ENCODE assay signal across 16 mouse cellular contexts in the genomic region with DNA sequence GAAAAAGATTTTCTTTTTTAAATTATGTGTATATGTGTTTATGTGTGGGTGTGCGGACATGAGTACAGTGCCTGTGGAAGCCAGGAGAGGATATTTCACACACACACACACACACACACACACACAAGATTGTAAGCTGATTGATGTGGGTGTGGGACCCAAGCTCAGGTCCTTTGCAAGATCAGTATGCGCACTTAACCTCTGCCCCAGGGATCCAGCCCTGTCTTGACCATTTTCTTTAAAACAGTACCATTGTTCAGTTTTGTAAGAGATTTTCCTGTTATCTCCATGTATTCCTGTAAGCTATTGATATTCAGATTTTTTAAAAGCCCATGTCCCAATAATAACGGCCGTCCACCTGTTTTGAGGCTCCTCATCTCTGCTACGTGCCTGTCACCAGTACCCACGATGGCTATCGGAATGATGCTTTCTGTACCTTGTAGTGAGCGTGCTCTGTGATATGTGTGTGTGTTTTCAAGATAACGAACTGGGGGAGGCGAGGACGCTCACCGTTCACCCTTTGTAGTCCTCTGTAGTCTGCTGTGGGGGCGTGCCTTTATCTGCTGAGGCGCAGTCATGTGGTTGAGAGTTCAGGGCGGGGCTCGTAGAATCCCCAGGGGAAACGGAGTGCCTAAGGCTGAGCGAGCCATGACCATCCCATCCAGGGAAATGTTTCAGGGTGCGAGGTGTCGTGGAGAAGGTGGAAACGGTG.
DNase-seq lines count a peak whose midpoint lies in the region; ATAC-seq and TF ChIP-seq lines count a peak whose summit lies in the region.
"Had no signal": no experiment of that assay in that cellular context is flagged by ENCODE, and none has a peak within 500 bp of the region (broad histone marks: within the 10 kb centered on the region; RNA-seq: fewer than 3 reads in every experiment).

No protein-coding gene starts in this region.

- DNase-seq in heart, postnatal 14 days = no peak
- DNase-seq in ES-CJ7 (ENCODE audit: low read depth, low spot score) = peak; percentile 68
- DNase-seq in R1 (ENCODE audit: low read depth, low spot score) = peak; percentile 79
- peak; percentile 57 to 66 (median 59) for DNase-seq in liver, embryonic 14.5 days (ENCODE audit: low read depth in 3 of 3, low spot score in 3 of 3)
- no peak for DNase-seq in right cerebral cortex, adult 2 months (ENCODE audit: low spot score in 2 of 2)
- DNase-seq in retina, postnatal 1 day = no peak
- DNase-seq: cerebellum, adult 9-11 months; gastrocnemius, adult 2 months; kidney, postnatal 25 days; lung, postnatal 4 days; right cerebral cortex, postnatal 25 days; thymus, postnatal 36 days had no signal

- no peak overlapping the region for H3K27ac ChIP-seq in heart, embryonic 13.5 days (replicated peaks)
- H3K27ac ChIP-seq in liver, embryonic 14.5 days = no peak overlapping the region
- H3K27ac ChIP-seq: embryonic facial prominence, embryonic 12.5 days; forebrain, embryonic 15.5 days; gastrocnemius, adult 2 months had no signal

- peak overlapping the region; percentile 42 for H3K4me2 ChIP-seq in heart, embryonic 13.5 days
- peak overlapping the region; percentile 49 for H3K4me2 ChIP-seq in liver, embryonic 14.5 days (ENCODE audit: low read depth)
- H3K4me2 ChIP-seq: embryonic facial prominence, embryonic 12.5 days; forebrain, embryonic 15.5 days had no signal

- TF ChIP-seq CTCF in liver, embryonic 14.5 days (IDR thresholded peaks at IDR 0.05; ENCODE audit: low read depth) = no peak

- WGBS in heart, embryonic 13.5 days = 49% methylated on average over 21 of the region's 21 CpGs
- 19% methylated on average over 21 of the region's 21 CpGs for WGBS in liver, embryonic 14.5 days (ENCODE audit: insufficient replicate concordance)

- H3K9me3 ChIP-seq in heart, embryonic 13.5 days = no peaks in the 10 kb centered on the region
- H3K9me3 ChIP-seq in liver, embryonic 14.5 days (ENCODE audit: control insufficient read depth, low read length) = no peaks in the 10 kb centered on the region
- H3K9me3 ChIP-seq: embryonic facial prominence, embryonic 12.5 days; forebrain, embryonic 15.5 days had no signal

- no peak overlapping the region for H3K9ac ChIP-seq in heart, embryonic 13.5 days
- no peak overlapping the region; the same call in 1 of the 2 replicates for H3K9ac ChIP-seq in liver, embryonic 14.5 days (replicated peaks)
- H3K9ac ChIP-seq: embryonic facial prominence, embryonic 12.5 days; forebrain, embryonic 15.5 days had no signal

- H3K4me3 ChIP-seq in heart, embryonic 13.5 days = no peak overlapping the region
- peak overlapping the region in 1 of 2 experiments; percentile 6; a peak in 1 of 4 replicates for H3K4me3 ChIP-seq in liver, embryonic 14.5 days (ENCODE audit: insufficient read depth in 1 of 2, low read depth in 2 of 2, low read length in 2 of 2)
- H3K4me3 ChIP-seq: embryonic facial prominence, embryonic 12.5 days; forebrain, embryonic 15.5 days; gastrocnemius, adult 2 months had no signal

- peaks cover 82% of the 10 kb centered on the region for H3K36me3 ChIP-seq in heart, embryonic 13.5 days
- no peaks in the 10 kb centered on the region for H3K36me3 ChIP-seq in liver, embryonic 14.5 days (replicated peaks; ENCODE audit: control insufficient read depth, insufficient read depth, low read depth)

- no peaks in the 10 kb centered on the region for H3K27me3 ChIP-seq in heart, embryonic 13.5 days (replicated peaks)
- no peaks in the 10 kb centered on the region for H3K27me3 ChIP-seq in liver, embryonic 14.5 days (ENCODE audit: control insufficient read depth, insufficient read depth, low read length)
- H3K27me3 ChIP-seq: embryonic facial prominence, embryonic 12.5 days; forebrain, embryonic 15.5 days had no signal

- H3K4me1 ChIP-seq in heart, embryonic 13.5 days = peaks cover 6% of the 10 kb centered on the region; the same call in 1 of the 2 replicates
- peaks cover 6 to 12% of the 10 kb centered on the region in 2 experiments; a peak in 3 of 4 replicates for H3K4me1 ChIP-seq in liver, embryonic 14.5 days (replicated peaks; ENCODE audit: control insufficient read depth in 2 of 2, insufficient read depth in 2 of 2, low read length in 1 of 2)
- H3K4me1 ChIP-seq: embryonic facial prominence, embryonic 12.5 days; forebrain, embryonic 15.5 days had no signal

- peak; percentile 71 for ATAC-seq in heart, embryonic 13.5 days (ENCODE audit: extremely low read depth, insufficient number of reproducible peaks, low FRiP score, low TSS enrichment)
- peak; percentile 99 for ATAC-seq in liver, embryonic 14.5 days (ENCODE audit: insufficient read depth)
- ATAC-seq: CD4-positive, CD25-positive, alpha-beta regulatory T cell, adult 4 months; forebrain, embryonic 15.5 days had no signal

- intact Hi-C loops in heart, postnatal 14 days (cut with DNase I) = no loop called here

- peak; percentile 82 for TF ChIP-seq EP300 in liver, embryonic 14.5 days (IDR thresholded peaks at IDR 0.05; ENCODE audit: low read depth)

Comparison
In these comparisons a context has a peak if more than half of its experiments do, and no peak if none do; other contexts are left out.
1. DNase-seq: peak in ES-CJ7 (single experiment), R1 (single experiment) and liver, embryonic 14.5 days (3 of 3); none in heart, postnatal 14 days (0 of 2), right cerebral cortex, adult 2 months (0 of 2) and retina, postnatal 1 day (single experiment).